Mouse (Mus musculus): Measurements from ENCODE around the gene Ppef1. TPM values are rescaled to one million over a fixed set of nuclear protein-coding genes. Genes with fewer than 3 reads are reported as not detected.

Ppef1 gene
- not detected in 2 replicates for polyA plus RNA-seq (2015; fragmentation: Nextera tagmentation; extraction: Ambion mirVana)

DNA sequence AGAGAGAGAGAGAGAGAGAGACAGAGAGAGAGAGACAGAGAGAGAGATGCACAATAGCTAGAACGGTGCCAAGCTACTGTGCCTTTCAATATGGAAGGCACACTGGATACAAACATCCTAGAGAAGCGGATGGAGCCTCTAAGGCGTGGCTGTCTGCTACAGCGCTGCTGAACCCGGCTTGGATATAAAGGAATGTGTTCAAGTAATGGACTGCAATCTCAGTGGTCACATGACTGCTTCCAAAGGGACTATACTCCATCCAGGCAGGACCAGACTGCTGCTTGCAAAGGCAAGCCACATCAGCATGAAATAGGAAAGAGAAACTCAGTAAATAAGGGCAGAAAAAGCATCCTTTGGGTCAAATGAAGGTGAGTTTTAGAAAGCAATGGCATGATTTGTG is at the start of gene Ppef1:
Ppef1 (minus strand) TSS at position 116 of the 400 bp plus-strand sequence.

DNA sequence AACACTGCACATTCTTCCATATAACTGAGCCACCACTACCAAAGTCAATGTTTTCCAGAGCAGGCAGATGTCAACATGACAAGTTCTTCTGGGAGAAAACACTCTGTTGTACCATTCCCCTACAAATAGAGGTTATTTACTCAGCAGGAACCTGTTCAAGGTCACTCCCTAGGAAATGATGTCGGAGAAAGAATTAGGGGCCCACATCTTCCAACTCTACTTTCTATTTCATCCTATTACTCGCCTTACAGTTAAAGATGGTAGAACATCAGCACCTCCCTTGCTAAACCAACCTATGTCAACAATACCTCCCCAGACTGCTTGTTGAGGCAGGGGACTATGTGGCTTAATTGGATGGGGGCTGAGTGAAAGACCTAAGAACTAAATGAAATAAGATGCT is 32.1 kb upstream of the Ppef1 start, which contains the start of gene Rs1:
Rs1 (plus strand) TSS at position 301 of the 400 bp plus-strand sequence.

Other genes with a start within 250 kb of the Ppef1 start
- 15.6 and 16.0 TPM in 2 replicates for gene Phka2, start 233.6 kb downstream of the Ppef1 start, polyA plus RNA-seq (2015; fragmentation: Nextera tagmentation; extraction: Ambion mirVana)
- gene Rs1, start 32.2 kb upstream of the Ppef1 start, polyA plus RNA-seq (2015; fragmentation: Nextera tagmentation; extraction: Ambion mirVana), result 0.06 TPM in 1 of 2 replicates, not detected in the other
- gene Gja6, start 171.3 kb upstream of the Ppef1 start, polyA plus RNA-seq (2015; fragmentation: Nextera tagmentation; extraction: Ambion mirVana), result 0.14 and 0.22 TPM in 2 replicates